ENCODE assay signal across 25 mouse cellular contexts in genomic region chr6:29667266-29667665, GRCm38 (mm10). TPM values are rescaled to one million over a fixed set of nuclear protein-coding genes. Genes with fewer than 3 reads are reported as not detected.
DNase-seq lines count a peak whose midpoint lies in the region; ATAC-seq lines count a peak whose summit lies in the region.
"Had no signal": no experiment of that assay in that cellular context is flagged by ENCODE, and none has a peak within 500 bp of the region (broad histone marks: within the 10 kb centered on the region; RNA-seq: fewer than 3 reads in every experiment).

No protein-coding gene starts in this region.

- H3K4me1 ChIP-seq in kidney, embryonic 14.5 days (ENCODE audit: control insufficient read depth, insufficient read depth, low read length) = no peaks in the 10 kb centered on the region
- H3K4me1 ChIP-seq: embryonic facial prominence, embryonic 12.5 days; forebrain, embryonic 13.5 days had no signal

- 79% methylated on average over 6 of the region's 6 CpGs for WGBS in kidney, embryonic 14.5 days

- H3K27me3 ChIP-seq in kidney, embryonic 14.5 days (ENCODE audit: control insufficient read depth, insufficient read depth, low read length) = no peaks in the 10 kb centered on the region
- H3K27me3 ChIP-seq: CH12.LX; embryonic facial prominence, embryonic 12.5 days; forebrain, embryonic 13.5 days; Patski had no signal

- no peak overlapping the region for H3K4me3 ChIP-seq in kidney, embryonic 14.5 days (ENCODE audit: low read length)
- H3K4me3 ChIP-seq: embryonic facial prominence, embryonic 10.5 days; embryonic facial prominence, embryonic 12.5 days; forebrain, embryonic 13.5 days had no signal

- no peak overlapping the region for H3K4me2 ChIP-seq in kidney, embryonic 14.5 days (replicated peaks; ENCODE audit: low read depth, low read length)
- H3K4me2 ChIP-seq: embryonic facial prominence, embryonic 12.5 days; forebrain, embryonic 13.5 days had no signal

- H3K27ac ChIP-seq in kidney, embryonic 14.5 days (ENCODE audit: low read depth, low read length) = no peak overlapping the region
- H3K27ac ChIP-seq: embryonic facial prominence, embryonic 10.5 days; embryonic facial prominence, embryonic 12.5 days; forebrain, embryonic 13.5 days had no signal

- no peak overlapping the region for H3K9ac ChIP-seq in kidney, embryonic 14.5 days (ENCODE audit: low read depth, low read length)
- H3K9ac ChIP-seq: embryonic facial prominence, embryonic 12.5 days; forebrain, embryonic 13.5 days had no signal

- DNase-seq in kidney, adult 11 months = peak; percentile 29
- DNase-seq in kidney, adult 8-10 months = peak; percentile 43 to 52
- no peak for DNase-seq in kidney, postnatal 10 days
- DNase-seq in kidney, postnatal 14 days = peak; percentile 30
- no peak for DNase-seq in kidney, adult 18-20 months
- peak; percentile 59 to 61 for DNase-seq in kidney, postnatal 36 days
- DNase-seq in thymus, postnatal 25 days = no peak
- DNase-seq: adrenal gland, adult 8-10 months; adrenal gland, postnatal 14 days; adrenal gland, postnatal 36 days; B cell, adult 2 months; cerebellum, adult 11-12 months; cerebellum, adult 2 months; cerebellum, adult 9-10 months; cerebellum, postnatal 10 days; cerebellum, postnatal 25 days had no signal

- H3K36me3 ChIP-seq in kidney, embryonic 14.5 days (ENCODE audit: control insufficient read depth, insufficient read depth, low read length) = no peaks in the 10 kb centered on the region
- H3K36me3 ChIP-seq: embryonic facial prominence, embryonic 10.5 days; embryonic facial prominence, embryonic 12.5 days; G1E had no signal

- ATAC-seq in kidney, embryonic 14.5 days (ENCODE audit: low FRiP score, low TSS enrichment) = no peak
- ATAC-seq: activated CD4-positive, CD25-positive, alpha-beta regulatory T cell, adult 4 months; CD4-positive, CD25-positive, alpha-beta regulatory T cell, adult 4 months; forebrain, embryonic 13.5 days; Patski had no signal

- no peaks in the 10 kb centered on the region for H3K9me3 ChIP-seq in kidney, embryonic 14.5 days (ENCODE audit: control insufficient read depth, low read length)
- H3K9me3 ChIP-seq: embryonic facial prominence, embryonic 10.5 days; embryonic facial prominence, embryonic 12.5 days; forebrain, embryonic 13.5 days; G1E had no signal

RNA-seq across cellular contexts. Expression of gene Tspan33, which starts 26.8 kb away (rescaled TPM):
- 7.3 and 10.2 TPM in 2 replicates for polyA plus RNA-seq in kidney, embryonic 14.5 days (2014; fragmentation: Nextera tagmentation; extraction: Ambion mirVana)

RNA-seq across cellular contexts. Expression of gene Tnpo3, which starts 57.6 kb away (rescaled TPM):
- 58.8 and 104 TPM in 2 replicates for polyA plus RNA-seq in kidney, embryonic 14.5 days (2014; fragmentation: Nextera tagmentation; extraction: Ambion mirVana)

Comparison
In these comparisons a context has a peak if more than half of its experiments do, and no peak if none do; other contexts are left out.
1. DNase-seq: peak in kidney, adult 11 months (single experiment), kidney, adult 8-10 months (2 of 2), kidney, postnatal 14 days (single experiment) and kidney, postnatal 36 days (2 of 2); none in kidney, postnatal 10 days (single experiment), kidney, adult 18-20 months (single experiment) and thymus, postnatal 25 days (single experiment).